Mouse (Mus musculus) hindbrain, postnatal 0 days (tissue): ENCODE results near the gene Plcb4. TPM values are rescaled to one million over a fixed set of nuclear protein-coding genes. Genes with fewer than 3 reads are reported as not detected.

Experiments used
- ATAC-seq: fragments of 200-750 bp; cut with Nextera tagmentation; 2 replicates; pipeline ENCODE4 v1.8.0; 2017; ENCODE audit warnings: mild to moderate bottlenecking, moderate TSS enrichment, moderate library complexity
- DNase-seq: peaks from one replicate; pipeline ENCODE4 v3.0.0-alpha.2; 2015; ENCODE audit warnings: low spot score
- H3K27ac ChIP-seq: fragments of 300-500 bp; sonication (generic); 2 replicates; pipeline ENCODE4 v1.5.1; 2014; ENCODE audit warnings: mild to moderate bottlenecking
- H3K27me3 ChIP-seq: fragments of 300-500 bp; sonication (generic); 2 replicates; pipeline ENCODE4 v1.6.1; 2014; ENCODE audit warnings: low read length, mixed read lengths; ENCODE audit not compliant: insufficient read depth
- H3K36me3 ChIP-seq: fragments of 300-500 bp; sonication (generic); 2 replicates; pipeline ENCODE4 v1.6.1; 2014; ENCODE audit warnings: low read length, mixed read lengths; ENCODE audit not compliant: insufficient read depth
- H3K4me1 ChIP-seq: fragments of 300-500 bp; sonication (generic); 2 replicates; pipeline ENCODE4 v1.6.1; 2014; ENCODE audit warnings: antibody characterized with exemption, low read length, mixed read lengths; ENCODE audit not compliant: insufficient read depth
- H3K4me2 ChIP-seq: fragments of 300-500 bp; sonication (generic); 2 replicates; pipeline ENCODE4 v1.6.1; 2014; ENCODE audit warnings: low read depth, mild to moderate bottlenecking, low read length, moderate library complexity, mixed read lengths
- H3K4me3 ChIP-seq: fragments of 300-500 bp; sonication (generic); 2 replicates; pipeline ENCODE4 v1.5.1; 2014; ENCODE audit warnings: low read length
- H3K9ac ChIP-seq: fragments of 300-500 bp; sonication (generic); replicated peaks from 2 replicates; pipeline ENCODE4 v1.6.1; 2014; ENCODE audit warnings: mild to moderate bottlenecking, low read length, moderate library complexity, mixed read lengths
- H3K9me3 ChIP-seq: fragments of 300-500 bp; sonication (generic); 2 replicates; pipeline ENCODE4 v1.6.1; 2016; ENCODE audit warnings: low read length, mixed read lengths
- CTCF ChIP-seq: IDR thresholded peaks from 2 replicates; pipeline ENCODE4 v1.5.1; 2016; ENCODE audit warnings: antibody characterized with exemption, control low read depth, low read depth
- WGBS: fragments of 180-500 bp; shearing (Covaris S2); extraction: QIAGEN DNeasy Blood & Tissue Kit; methylation state at CpG from one replicate; pipeline ENCODE4 v1.1.7; 2014; 5-methylcytosine and 5-hydroxymethylcytosine counted together
- polyA plus RNA-seq: library from polyadenylated mRNA; unstranded; fragments of >200 nt; fragmentation: Nextera tagmentation; extraction: Ambion mirVana; gene quantifications from 2 replicates; pipeline ENCODE4 v1.2.1, GENCODE M21; 2015
- total RNA-seq: library from RNA; depleted of rRNA; stranded (reverse); fragments of >200 nt; gene quantifications from 2 replicates; pipeline ENCODE4 v1.2.3, GENCODE M21; 2014

Plcb4 gene
- total and polyA plus RNA-seq, 2 experiments from 2014 or later = 43.0 to 46.9 TPM

DNA sequence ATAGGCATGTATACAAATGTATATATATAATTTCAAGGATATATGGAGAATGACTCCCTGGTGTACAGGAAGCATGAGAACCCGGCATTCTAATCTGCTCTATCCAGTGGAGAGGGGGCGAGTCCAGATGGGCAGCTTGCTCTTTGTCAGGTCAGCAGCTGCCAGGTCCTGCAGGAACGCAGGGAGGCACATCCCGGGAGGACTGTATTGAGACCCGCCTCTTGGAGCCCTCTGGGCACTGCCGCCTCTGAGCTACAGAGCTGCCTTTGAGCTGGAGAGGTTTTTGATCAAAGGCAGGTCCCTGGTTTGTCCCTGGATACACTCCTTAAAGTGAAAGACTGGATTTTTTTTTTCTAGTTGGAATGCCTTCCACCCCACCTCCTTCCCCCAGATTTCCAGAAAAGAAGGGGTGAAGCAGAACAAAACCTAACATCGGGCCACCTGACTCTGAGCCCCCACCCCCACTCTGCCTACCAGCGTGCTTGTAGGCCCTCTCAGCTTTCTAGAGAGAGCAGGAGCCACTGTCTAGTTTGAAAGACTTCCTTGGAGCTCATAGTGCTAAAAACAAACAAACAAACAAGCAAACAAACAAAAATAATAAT, 393.0 kb downstream of the Plcb4 start, which contains the start of gene Lamp5:
Gene Lamp5 (plus strand): TSS at position 552 of the 602 bp plus-strand sequence.
- DNase-seq (peak; percentile 45), ATAC-seq (peak; percentile 68)
- WGBS = 5% methylated on average over 8 of the region's 8 CpGs
- Histone ChIP-seq H3K9ac (peak within 1 kb of the TSS; percentile 45; the same call in 1 of the 2 replicates), H3K4me3 (peak within 1 kb of the TSS; percentile 31), H3K27me3 (no peaks in the 10 kb centered on the region), H3K27ac (peak within 1 kb of the TSS; percentile 69), H3K4me1 (peaks cover 7% of the 10 kb centered on the region; the same call in 1 of the 2 replicates), H3K36me3 (no peaks in the 10 kb centered on the region), H3K4me2 (peak within 1 kb of the TSS; percentile 59), H3K9me3 (no peaks in the 10 kb centered on the region)
- no peak for TF ChIP-seq CTCF

DNA sequence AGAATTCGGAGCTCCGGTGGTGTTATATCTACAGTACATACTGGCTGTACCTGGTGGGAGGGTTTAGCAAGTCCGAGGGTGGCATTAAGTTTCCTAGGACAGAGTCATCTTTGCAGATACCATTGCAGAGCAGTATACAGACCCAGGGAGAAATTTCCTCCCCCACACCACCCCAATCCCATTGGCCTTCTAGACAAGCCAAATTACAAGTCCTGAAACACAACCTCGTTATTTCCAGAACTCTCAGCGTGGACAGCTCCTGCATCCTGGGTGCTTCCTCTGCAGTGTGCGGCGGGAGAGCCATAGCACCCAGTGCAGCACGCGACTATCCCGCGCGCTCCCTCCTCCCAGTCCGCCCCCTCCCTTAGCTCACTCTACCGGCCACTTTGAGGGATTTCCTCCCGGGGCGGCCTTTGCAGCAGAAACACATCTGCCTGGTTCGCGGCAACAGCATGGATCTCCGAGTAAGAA, 399.1 kb downstream of the Plcb4 start:
- H3K36me3 ChIP-seq = no peaks in the 10 kb centered on the region
- H3K9me3 ChIP-seq = no peaks in the 10 kb centered on the region
- H3K27me3 ChIP-seq = no peaks in the 10 kb centered on the region; the same call in 1 of the 2 replicates
- peak; percentile 17; the same call in 1 of the 2 replicates for TF ChIP-seq CTCF
- peak; percentile 51 for DNase-seq
- peak overlapping the region; percentile 52 for H3K9ac ChIP-seq
- WGBS = 5% methylated on average over 19 of the region's 19 CpGs
- 0 out of 2 replicates have a peak, but pooled peaks cover 5% of the 10 kb centered on the region for H3K4me1 ChIP-seq
- H3K4me2 ChIP-seq = peak overlapping the region; percentile 75
- H3K27ac ChIP-seq = peak overlapping the region; percentile 70
- peak; percentile 76 for ATAC-seq
- peak overlapping the region; percentile 43 for H3K4me3 ChIP-seq

DNA sequence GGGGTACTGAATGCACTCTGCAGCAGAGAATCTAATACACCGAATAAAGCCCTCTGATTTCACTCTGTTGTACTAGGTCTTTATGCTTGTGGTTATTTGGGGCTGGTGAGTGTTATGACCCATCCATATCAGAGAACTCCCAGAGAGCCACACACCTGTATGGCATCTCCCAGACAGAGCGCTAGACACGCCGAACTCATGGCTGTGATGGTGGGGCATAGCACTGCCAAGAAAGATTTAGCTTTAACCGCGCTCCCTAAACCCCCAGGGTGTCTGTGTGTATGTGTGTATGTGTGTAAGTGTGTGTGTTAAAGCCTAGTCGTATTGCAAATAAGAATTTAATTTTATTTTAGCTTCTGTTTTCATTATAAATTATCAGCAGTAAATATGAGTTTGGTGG, 399.6 kb downstream of the Plcb4 start:
- peak overlapping the region; percentile 75 for H3K4me2 ChIP-seq
- ATAC-seq = peak; percentile 36
- 0 out of 2 replicates have a peak, but pooled peaks cover 5% of the 10 kb centered on the region for H3K4me1 ChIP-seq
- no peak for TF ChIP-seq CTCF
- DNase-seq = peak; percentile 14
- peak overlapping the region; percentile 52 for H3K9ac ChIP-seq
- no peaks in the 10 kb centered on the region for H3K36me3 ChIP-seq
- no peaks in the 10 kb centered on the region; the same call in 1 of the 2 replicates for H3K27me3 ChIP-seq
- no peaks in the 10 kb centered on the region for H3K9me3 ChIP-seq
- peak overlapping the region; percentile 70 for H3K27ac ChIP-seq
- WGBS = under 1% methylated on average over 7 of the region's 7 CpGs
- peak overlapping the region; percentile 43 for H3K4me3 ChIP-seq

DNA sequence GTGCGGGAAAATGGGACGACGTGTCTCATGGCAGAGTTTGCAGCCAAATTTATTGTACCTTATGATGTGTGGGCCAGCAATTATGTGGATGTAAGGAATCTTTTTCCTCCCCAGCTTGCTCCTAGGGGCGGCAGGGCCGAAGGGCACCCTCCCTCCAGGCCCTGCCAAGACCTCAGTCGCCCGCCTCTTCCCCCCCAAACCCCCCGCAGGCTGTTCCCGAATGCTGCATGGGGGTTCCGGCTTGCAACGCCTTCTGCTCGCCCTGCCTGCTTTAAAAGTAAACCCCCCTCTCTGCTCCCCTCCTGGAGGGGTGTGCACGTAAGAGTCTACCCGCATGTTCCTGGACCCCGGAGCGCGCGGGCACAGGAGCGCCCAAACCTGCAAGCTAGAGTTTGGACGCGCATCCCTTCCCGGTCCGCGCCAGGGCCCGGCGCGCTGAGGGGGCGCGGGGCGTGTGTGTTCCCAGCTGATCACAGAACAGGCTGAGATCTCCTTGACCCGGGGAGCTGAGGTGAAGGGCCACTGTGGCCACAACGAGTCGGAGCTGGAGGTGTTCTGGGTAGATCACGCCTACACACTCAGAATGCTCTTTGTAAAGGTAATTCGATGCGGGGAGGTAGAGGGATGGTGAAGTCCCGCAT, 400.3 kb downstream of the Plcb4 start:
- DNase-seq = peak; percentile 13
- Histone ChIP-seq H3K27me3 (no peaks in the 10 kb centered on the region; the same call in 1 of the 2 replicates), H3K4me2 (peak overlapping the region; percentile 75), H3K4me3 (peak overlapping the region; percentile 43), H3K9ac (peak overlapping the region; percentile 52), H3K36me3 (no peaks in the 10 kb centered on the region), H3K4me1 (0 out of 2 replicates have a peak, but pooled peaks cover 5% of the 10 kb centered on the region), H3K9me3 (no peaks in the 10 kb centered on the region), H3K27ac (peak overlapping the region; percentile 70)
- ATAC-seq = peak; percentile 47
- 2% methylated on average over 33 of the region's 37 CpGs for WGBS
- no peak for TF ChIP-seq CTCF
